Mouse (Mus musculus): ENCODE measurements around the gene Peli3. TPM values are rescaled to one million over a fixed set of nuclear protein-coding genes. Genes with fewer than 3 reads are reported as not detected.
"Not testable (repeated sequence)": the region's sequence is repeated elsewhere in the genome, so short reads cannot be mapped to it uniquely, and the experiment has no call there.

Gene Peli3
- polyA plus RNA-seq, 1 experiment from 2014 or later, result 4.9 TPM

- ATAC-seq (peak; percentile 98), DNase-seq (ENCODE audit: low spot score) (peak; percentile 98)
- H3K9ac ChIP-seq (ENCODE audit: low read length), result peak within 1 kb of the TSS; percentile 74
- H3K4me1 ChIP-seq (ENCODE audit: control insufficient read depth, insufficient read depth, low read length), result peaks cover 7% of the 10 kb centered on the region; the same call in 1 of the 2 replicates
- peak within 1 kb of the TSS; percentile 69 for H3K4me2 ChIP-seq (ENCODE audit: low read length)
- no peaks in the 10 kb centered on the region for H3K27me3 ChIP-seq (replicated peaks; ENCODE audit: control insufficient read depth, insufficient read depth, low read length)
- peak within 1 kb of the TSS; percentile 71 for H3K4me3 ChIP-seq (ENCODE audit: low read depth, low read length)
- under 1% methylated on average over 34 of the region's 34 CpGs for WGBS
- H3K27ac ChIP-seq (ENCODE audit: low read depth, low read length), result peak within 1 kb of the TSS; percentile 67
- no peaks in the 10 kb centered on the region for H3K9me3 ChIP-seq (replicated peaks; ENCODE audit: control insufficient read depth, low read length)
- H3K36me3 ChIP-seq (ENCODE audit: control insufficient read depth, insufficient read depth, low read length), result peaks cover 24% of the 10 kb centered on the region
These were observed 19.1 kb upstream of the Peli3 start, which contains the start of gene Mrpl11 for GRCm38 (mm10) chr19:4961928-4962601. Gene Mrpl11, plus strand, starts transcription at chr19:4962147.

- H3K9ac ChIP-seq (ENCODE audit: low read length); H3K27ac ChIP-seq (ENCODE audit: low read depth, low read length): not testable (repeated sequence)
These were observed 5.7 kb upstream of the Peli3 start for GRCm38 (mm10) chr19:4948641-4949040.

GRCm38 (mm10) chr19:4945540-4945939 lies 2.6 kb upstream of the Peli3 start:
- 37% methylated on average over 6 of the region's 6 CpGs for whole genome bisulfite sequencing
- no peak overlapping the region for H3K4me3 ChIP-seq (ENCODE audit: low read depth, low read length)
- DNase-seq (ENCODE audit: low spot score), result no peak
- no peaks in the 10 kb centered on the region for H3K9me3 ChIP-seq (replicated peaks; ENCODE audit: control insufficient read depth, low read length)
- H3K36me3 ChIP-seq (ENCODE audit: control insufficient read depth, insufficient read depth, low read length), result no peaks in the 10 kb centered on the region
- no peak for ATAC-seq
- H3K27ac ChIP-seq (ENCODE audit: low read depth, low read length), result no peak overlapping the region
- H3K4me1 ChIP-seq (ENCODE audit: control insufficient read depth, insufficient read depth, low read length), result peaks cover 4% of the 10 kb centered on the region; the same call in 1 of the 2 replicates
- H3K9ac ChIP-seq (ENCODE audit: low read length), result no peak overlapping the region
- no peak overlapping the region for H3K4me2 ChIP-seq (ENCODE audit: low read length)
- H3K27me3 ChIP-seq (replicated peaks; ENCODE audit: control insufficient read depth, insufficient read depth, low read length), result 0 out of 2 replicates have a peak, but pooled peaks cover 3% of the 10 kb centered on the region

More at GRCm38 (mm10) chr19:4948641-4949040, 5.7 kb upstream of the Peli3 start:
- 85% methylated on average over 9 of the region's 9 CpGs for WGBS
- DNase-seq (ENCODE audit: low spot score); H3K4me3 ChIP-seq (ENCODE audit: low read depth, low read length); H3K4me2 ChIP-seq (ENCODE audit: low read length); H3K27me3 ChIP-seq (replicated peaks; ENCODE audit: control insufficient read depth, insufficient read depth, low read length); ATAC-seq; H3K9me3 ChIP-seq (replicated peaks; ENCODE audit: control insufficient read depth, low read length); H3K4me1 ChIP-seq (ENCODE audit: control insufficient read depth, insufficient read depth, low read length); H3K36me3 ChIP-seq (ENCODE audit: control insufficient read depth, insufficient read depth, low read length): not testable (repeated sequence)

- no peak for ATAC-seq
- H3K36me3 ChIP-seq (ENCODE audit: control insufficient read depth, insufficient read depth, low read length), result no peaks in the 10 kb centered on the region
- H3K27ac ChIP-seq (ENCODE audit: low read depth, low read length), result no peak overlapping the region
- peak overlapping the region; percentile 75; the same call in 1 of the 2 replicates for H3K9ac ChIP-seq (ENCODE audit: low read length)
- H3K9me3 ChIP-seq (replicated peaks; ENCODE audit: control insufficient read depth, low read length), result no peaks in the 10 kb centered on the region
- DNase-seq (ENCODE audit: low spot score), result no peak
- 0 out of 2 replicates have a peak, but pooled peaks cover 3% of the 10 kb centered on the region for H3K27me3 ChIP-seq (replicated peaks; ENCODE audit: control insufficient read depth, insufficient read depth, low read length)
- H3K4me2 ChIP-seq (ENCODE audit: low read length), result peak overlapping the region; percentile 88
- WGBS, result 8% methylated on average over 13 of the region's 13 CpGs
- peaks cover 4% of the 10 kb centered on the region; the same call in 1 of the 2 replicates for H3K4me1 ChIP-seq (ENCODE audit: control insufficient read depth, insufficient read depth, low read length)
- peak overlapping the region; percentile 61 for H3K4me3 ChIP-seq (ENCODE audit: low read depth, low read length)
These were observed 294 bp upstream of the Peli3 start for GRCm38 (mm10) chr19:4943253-4943588.

- Histone ChIP-seq H3K9ac (ENCODE audit: low read length) (no peak overlapping the region), H3K27ac (ENCODE audit: low read depth, low read length) (no peak overlapping the region), H3K27me3 (replicated peaks; ENCODE audit: control insufficient read depth, insufficient read depth, low read length) (0 out of 2 replicates have a peak, but pooled peaks cover 3% of the 10 kb centered on the region), H3K36me3 (ENCODE audit: control insufficient read depth, insufficient read depth, low read length) (peaks cover 6% of the 10 kb centered on the region; the same call in 1 of the 2 replicates), H3K9me3 (replicated peaks; ENCODE audit: control insufficient read depth, low read length) (no peaks in the 10 kb centered on the region), H3K4me1 (ENCODE audit: control insufficient read depth, insufficient read depth, low read length) (peaks cover 4% of the 10 kb centered on the region; the same call in 1 of the 2 replicates), H3K4me2 (ENCODE audit: low read length) (no peak overlapping the region), H3K4me3 (ENCODE audit: low read depth, low read length) (no peak overlapping the region)
- DNase-seq (ENCODE audit: low spot score), result no peak
- 90% methylated on average over 17 of the region's 17 CpGs for WGBS
- ATAC-seq, result no peak
These were observed 5.2 kb downstream of the Peli3 start for GRCm38 (mm10) chr19:4937444-4938310.

- no peak for ATAC-seq
These were observed 6.0 kb downstream of the Peli3 start for GRCm38 (mm10) chr19:4936896-4937295.

GRCm38 (mm10) chr19:4928781-4929180 lies 14.1 kb downstream of the Peli3 start:
- WGBS, result 62% methylated on average over 5 of the region's 5 CpGs
- H3K36me3 ChIP-seq (ENCODE audit: control insufficient read depth, insufficient read depth, low read length), result peaks cover 19% of the 10 kb centered on the region
- H3K4me3 ChIP-seq (ENCODE audit: low read depth, low read length), result peak overlapping the region; percentile 59
- H3K9me3 ChIP-seq (replicated peaks; ENCODE audit: control insufficient read depth, low read length), result no peaks in the 10 kb centered on the region
- peaks cover 11% of the 10 kb centered on the region for H3K4me1 ChIP-seq (ENCODE audit: control insufficient read depth, insufficient read depth, low read length)
- H3K4me2 ChIP-seq (ENCODE audit: low read length), result peak overlapping the region; percentile 72
- no peaks in the 10 kb centered on the region for H3K27me3 ChIP-seq (replicated peaks; ENCODE audit: control insufficient read depth, insufficient read depth, low read length)
- peak overlapping the region; percentile 67 for H3K27ac ChIP-seq (ENCODE audit: low read depth, low read length)
- peak overlapping the region; percentile 73 for H3K9ac ChIP-seq (ENCODE audit: low read length)
- ATAC-seq, result 0 out of 2 replicates have a peak, but pooled peaks have one; percentile 0
- DNase-seq (ENCODE audit: low spot score), result no peak

More at GRCm38 (mm10) chr19:4936896-4937295, 6.0 kb downstream of the Peli3 start:
- peaks cover under 1% of the 10 kb centered on the region; the same call in 1 of the 2 replicates for H3K4me1 ChIP-seq (ENCODE audit: control insufficient read depth, insufficient read depth, low read length)
- no peak overlapping the region for H3K4me2 ChIP-seq (ENCODE audit: low read length)
- no peak overlapping the region for H3K27ac ChIP-seq (ENCODE audit: low read depth, low read length)
- H3K27me3 ChIP-seq (replicated peaks; ENCODE audit: control insufficient read depth, insufficient read depth, low read length), result 0 out of 2 replicates have a peak, but pooled peaks cover 3% of the 10 kb centered on the region
- DNase-seq (ENCODE audit: low spot score), result no peak
- H3K9me3 ChIP-seq (replicated peaks; ENCODE audit: control insufficient read depth, low read length), result no peaks in the 10 kb centered on the region
- 70% methylated on average over 2 of the region's 2 CpGs for WGBS
- H3K9ac ChIP-seq (ENCODE audit: low read length), result no peak overlapping the region
- no peak overlapping the region for H3K4me3 ChIP-seq (ENCODE audit: low read depth, low read length)
- H3K36me3 ChIP-seq (ENCODE audit: control insufficient read depth, insufficient read depth, low read length), result peaks cover 10% of the 10 kb centered on the region; the same call in 1 of the 2 replicates

GRCm38 (mm10) chr19:4927904-4928531 lies 14.9 kb downstream of the Peli3 start, which contains the start of gene Dpp3:
Gene Dpp3, minus strand, starts transcription at chr19:4928287.
- H3K27ac ChIP-seq (ENCODE audit: low read depth, low read length), result peak within 1 kb of the TSS; percentile 67
- peak within 1 kb of the TSS; percentile 73 for H3K9ac ChIP-seq (ENCODE audit: low read length)
- peaks cover 26% of the 10 kb centered on the region for H3K36me3 ChIP-seq (ENCODE audit: control insufficient read depth, insufficient read depth, low read length)
- H3K27me3 ChIP-seq (replicated peaks; ENCODE audit: control insufficient read depth, insufficient read depth, low read length), result no peaks in the 10 kb centered on the region
- peak within 1 kb of the TSS; percentile 72 for H3K4me2 ChIP-seq (ENCODE audit: low read length)
- H3K4me3 ChIP-seq (ENCODE audit: low read depth, low read length), result peak within 1 kb of the TSS; percentile 59
- H3K9me3 ChIP-seq (replicated peaks; ENCODE audit: control insufficient read depth, low read length), result no peaks in the 10 kb centered on the region
- DNase-seq (ENCODE audit: low spot score), result peak; percentile 98
- WGBS, result under 1% methylated on average over 32 of the region's 32 CpGs
- peaks cover 11% of the 10 kb centered on the region for H3K4me1 ChIP-seq (ENCODE audit: control insufficient read depth, insufficient read depth, low read length)
- peak; percentile 99 for ATAC-seq
